Mouse (Mus musculus) kidney, postnatal 36 days (tissue): ENCODE measurements around the gene Lrch1.
A peak's percentile ranks its signal among the peaks of the same experiment; 100 is the strongest.

Source experiments
- DNase-seq, 2 experiments: peaks; one replicate each; pipeline ENCODE4 v3.0.0; 2021 to 2022; ENCODE audit warnings: mixed read lengths in 2 of 2

Lrch1 gene

GRCm38 (mm10) chr14:74797386-74798062 is 150.2 kb downstream of the Lrch1 start:
- DNase-seq, result no peak

- DNase-seq, result no peak
These were observed 152.7 kb downstream of the Lrch1 start for GRCm38 (mm10) chr14:74794931-74795330.

- DNase-seq, result no peak
These were observed 154.9 kb downstream of the Lrch1 start for GRCm38 (mm10) chr14:74792793-74793192.

- no peak for DNase-seq
These were observed 157.1 kb downstream of the Lrch1 start for GRCm38 (mm10) chr14:74790535-74790934.

- DNase-seq, result peak in 1 of 2 experiments; percentile 55
These were observed 158.9 kb downstream of the Lrch1 start for GRCm38 (mm10) chr14:74788766-74789165.

- no peak for DNase-seq
These were observed 160.0 kb downstream of the Lrch1 start for GRCm38 (mm10) chr14:74787717-74788116.

GRCm38 (mm10) chr14:74784243-74784934 is 163.3 kb downstream of the Lrch1 start:
- no peak for DNase-seq

- DNase-seq, result no peak
These were observed 173.5 kb downstream of the Lrch1 start for GRCm38 (mm10) chr14:74774046-74774619.

GRCm38 (mm10) chr14:74767892-74768291 is 179.8 kb downstream of the Lrch1 start:
- no peak for DNase-seq

GRCm38 (mm10) chr14:74764191-74764918 is 183.3 kb downstream of the Lrch1 start:
- peak; percentile 72 to 91 for DNase-seq

- no peak for DNase-seq
These were observed 210.8 kb downstream of the Lrch1 start for GRCm38 (mm10) chr14:74736850-74737249.

- DNase-seq, result peak; percentile 69 to 71
These were observed 212.2 kb downstream of the Lrch1 start for GRCm38 (mm10) chr14:74735471-74735870.

GRCm38 (mm10) chr14:74733397-74733796 is 214.3 kb downstream of the Lrch1 start:
- peak in 1 of 2 experiments; percentile 7 for DNase-seq

- peak; percentile 96 to 97 for DNase-seq
These were observed 215.4 kb downstream of the Lrch1 start, which contains the start of gene Esd for GRCm38 (mm10) chr14:74732079-74732783. Gene Esd, plus strand, starts transcription at chr14:74732297.

- peak; percentile 52 to 67 for DNase-seq
These were observed 216.2 kb downstream of the Lrch1 start for GRCm38 (mm10) chr14:74731221-74732078.

- peak; percentile 17 to 35 for DNase-seq
These were observed 224.1 kb downstream of the Lrch1 start for GRCm38 (mm10) chr14:74723541-74723940.

GRCm38 (mm10) chr14:74709054-74709453 is 238.6 kb downstream of the Lrch1 start:
- DNase-seq, result peak; percentile 19 to 57
